Mouse (Mus musculus): ENCODE measurements around the gene Spata33. TPM values are rescaled to one million over a fixed set of nuclear protein-coding genes. Genes with fewer than 3 reads are reported as not detected.

Gene Spata33
- polyA plus RNA-seq, 1 experiment from 2014 or later = 3.3 TPM

Other genes with a start within 250 kb of the Spata33 start
- gene Ankrd11, start 170.6 kb upstream of the Spata33 start, polyA plus RNA-seq (2015; fragmentation: Nextera tagmentation; extraction: Ambion mirVana) = 23.1 and 24.6 TPM in 2 replicates
- gene Spg7, start 149.9 kb upstream of the Spata33 start, polyA plus RNA-seq (2015; fragmentation: Nextera tagmentation; extraction: Ambion mirVana) = 43.0 and 44.8 TPM in 2 replicates
- gene Rpl13, start 110.5 kb upstream of the Spata33 start, polyA plus RNA-seq (2015; fragmentation: Nextera tagmentation; extraction: Ambion mirVana) = 1,046 and 1,463 TPM in 2 replicates
- 2.2 and 3.4 TPM in 2 replicates for gene Cpne7, start 95.5 kb upstream of the Spata33 start, polyA plus RNA-seq (2015; fragmentation: Nextera tagmentation; extraction: Ambion mirVana)
- gene Sult5a1, start 54.5 kb upstream of the Spata33 start, polyA plus RNA-seq (2015; fragmentation: Nextera tagmentation; extraction: Ambion mirVana) = 17.6 and 18.4 TPM in 2 replicates
- gene Dpep1, start 26.6 kb upstream of the Spata33 start, polyA plus RNA-seq (2015; fragmentation: Nextera tagmentation; extraction: Ambion mirVana) = 6.1 and 7.0 TPM in 2 replicates
- gene Chmp1a, start 69 bp upstream of the Spata33 start, polyA plus RNA-seq (2015; fragmentation: Nextera tagmentation; extraction: Ambion mirVana) = 146 and 165 TPM in 2 replicates
- gene Cdk10, start 12.0 kb downstream of the Spata33 start, polyA plus RNA-seq (2015; fragmentation: Nextera tagmentation; extraction: Ambion mirVana) = 27.3 and 31.0 TPM in 2 replicates
- 5.1 and 6.1 TPM in 2 replicates for gene Spata2l, start 23.4 kb downstream of the Spata33 start, polyA plus RNA-seq (2015; fragmentation: Nextera tagmentation; extraction: Ambion mirVana)
- 19.2 and 19.6 TPM in 2 replicates for gene Zfp276, start 41.4 kb downstream of the Spata33 start, polyA plus RNA-seq (2015; fragmentation: Nextera tagmentation; extraction: Ambion mirVana)
- gene Vps9d1, start 41.5 kb downstream of the Spata33 start, polyA plus RNA-seq (2015; fragmentation: Nextera tagmentation; extraction: Ambion mirVana) = 20.0 and 23.6 TPM in 2 replicates
- 18.1 and 18.9 TPM in 2 replicates for gene Fanca, start 105.7 kb downstream of the Spata33 start, polyA plus RNA-seq (2015; fragmentation: Nextera tagmentation; extraction: Ambion mirVana)
- 2.7 TPM in 2 replicates for gene Spire2, start 119.9 kb downstream of the Spata33 start, polyA plus RNA-seq (2015; fragmentation: Nextera tagmentation; extraction: Ambion mirVana)
- gene Tcf25, start 160.9 kb downstream of the Spata33 start, polyA plus RNA-seq (2015; fragmentation: Nextera tagmentation; extraction: Ambion mirVana) = 167 and 177 TPM in 2 replicates
- not detected in 2 replicates for gene Mc1r, start 194.3 kb downstream of the Spata33 start, polyA plus RNA-seq (2015; fragmentation: Nextera tagmentation; extraction: Ambion mirVana)
- gene Tubb3, start 198.6 kb downstream of the Spata33 start, polyA plus RNA-seq (2015; fragmentation: Nextera tagmentation; extraction: Ambion mirVana) = 46.7 and 50.2 TPM in 2 replicates
- gene Def8, start 210.7 kb downstream of the Spata33 start, polyA plus RNA-seq (2015; fragmentation: Nextera tagmentation; extraction: Ambion mirVana) = 27.0 and 30.5 TPM in 2 replicates

Measured in stomach, embryonic 16.5 days (tissue).